9 mouse cellular contexts compared by ENCODE assay signal in genomic region chr3:65110190-65110589, GRCm38 (mm10). TPM values are rescaled to one million over a fixed set of nuclear protein-coding genes. Genes with fewer than 3 reads are reported as not detected.
DNase-seq lines count a peak whose midpoint lies in the region; ATAC-seq and TF ChIP-seq lines count a peak whose summit lies in the region.
"Had no signal": no experiment of that assay in that cellular context is flagged by ENCODE, and none has a peak within 500 bp of the region (broad histone marks: within the 10 kb centered on the region; RNA-seq: fewer than 3 reads in every experiment).

No protein-coding gene starts in this region.

- ATAC-seq in kidney, embryonic 15.5 days (replicated peaks; ENCODE audit: low FRiP score): no peak
- ATAC-seq in hindbrain, embryonic 15.5 days (ENCODE audit: low FRiP score, low read depth): no peak
- no peak for ATAC-seq in neural tube, embryonic 12.5 days (ENCODE audit: low FRiP score, low read depth)

- no peaks in the 10 kb centered on the region for H3K9me3 ChIP-seq in kidney, embryonic 15.5 days (replicated peaks)
- no peaks in the 10 kb centered on the region for H3K9me3 ChIP-seq in hindbrain, embryonic 15.5 days
- H3K9me3 ChIP-seq in neural tube, embryonic 12.5 days: no peaks in the 10 kb centered on the region

- peak overlapping the region; percentile 41 for H3K4me3 ChIP-seq in kidney, embryonic 15.5 days (replicated peaks)
- peak overlapping the region; percentile 47 for H3K4me3 ChIP-seq in embryonic fibroblast, embryonic 13.5 days (ENCODE audit: insufficient read depth, low read length)
- H3K4me3 ChIP-seq in hindbrain, embryonic 15.5 days: peak overlapping the region; percentile 56
- H3K4me3 ChIP-seq in neural tube, embryonic 12.5 days: peak overlapping the region; percentile 41; the same call in 1 of the 2 replicates
- H3K4me3 ChIP-seq: myocyte had no signal

- no peak overlapping the region for H3K27ac ChIP-seq in kidney, embryonic 15.5 days
- H3K27ac ChIP-seq in embryonic fibroblast, embryonic 13.5 days (ENCODE audit: insufficient read depth, low read length): no peak overlapping the region
- no peak overlapping the region for H3K27ac ChIP-seq in hindbrain, embryonic 15.5 days (replicated peaks)
- H3K27ac ChIP-seq in neural tube, embryonic 12.5 days: no peak overlapping the region

- 63% methylated on average over 9 of the region's 9 CpGs for WGBS in kidney, embryonic 15.5 days
- 73% methylated on average over 9 of the region's 9 CpGs for WGBS in hindbrain, embryonic 15.5 days
- 78% methylated on average over 9 of the region's 9 CpGs for WGBS in neural tube, embryonic 12.5 days

- no peak for TF ChIP-seq POLR2A in embryonic fibroblast, embryonic 13.5 days (IDR thresholded peaks at IDR 0.05; ENCODE audit: low read depth, low read length)

- peaks cover 23% of the 10 kb centered on the region for H3K4me1 ChIP-seq in kidney, embryonic 15.5 days
- H3K4me1 ChIP-seq in embryonic fibroblast, embryonic 13.5 days (ENCODE audit: control insufficient read depth, insufficient read depth, low read length): peaks cover 6% of the 10 kb centered on the region; the same call in 1 of the 2 replicates
- H3K4me1 ChIP-seq in hindbrain, embryonic 15.5 days (replicated peaks): peaks cover 21% of the 10 kb centered on the region
- H3K4me1 ChIP-seq in neural tube, embryonic 12.5 days: 0 out of 2 replicates have a peak, but pooled peaks cover 9% of the 10 kb centered on the region

- peak overlapping the region; percentile 79 for H3K4me2 ChIP-seq in kidney, embryonic 15.5 days
- peak overlapping the region; percentile 97 for H3K4me2 ChIP-seq in hindbrain, embryonic 15.5 days
- H3K4me2 ChIP-seq in neural tube, embryonic 12.5 days (replicated peaks): peak overlapping the region; percentile 89

- peaks cover 31% of the 10 kb centered on the region for H3K27me3 ChIP-seq in kidney, embryonic 15.5 days
- 0 out of 2 replicates have a peak, but pooled peaks cover 7% of the 10 kb centered on the region for H3K27me3 ChIP-seq in hindbrain, embryonic 15.5 days
- H3K27me3 ChIP-seq in neural tube, embryonic 12.5 days (replicated peaks): peaks cover 4% of the 10 kb centered on the region; the same call in 1 of the 2 replicates

- TF ChIP-seq CTCF in embryonic fibroblast, embryonic 13.5 days (IDR thresholded peaks at IDR 0.05; ENCODE audit: borderline replicate concordance, insufficient read depth, low read length): no peak

- no peak for DNase-seq in kidney, adult 8-10 months
- no peak for DNase-seq in left cerebral cortex, adult 11 months (ENCODE audit: low spot score)
- no peak for DNase-seq in c-Kit-positive CD71-positive TER-119-positive erythroid progenitor cells, embryonic 14.5 days (ENCODE audit: low spot score)
- DNase-seq: adrenal gland, postnatal 10 days had no signal

- no peak overlapping the region for H3K9ac ChIP-seq in kidney, embryonic 15.5 days
- no peak overlapping the region for H3K9ac ChIP-seq in hindbrain, embryonic 15.5 days
- H3K9ac ChIP-seq in neural tube, embryonic 12.5 days: no peak overlapping the region

- no peaks in the 10 kb centered on the region for H3K36me3 ChIP-seq in kidney, embryonic 15.5 days
- H3K36me3 ChIP-seq in hindbrain, embryonic 15.5 days: no peaks in the 10 kb centered on the region
- H3K36me3 ChIP-seq in neural tube, embryonic 12.5 days: no peaks in the 10 kb centered on the region

RNA-seq across cellular contexts. Expression of gene Kcnab1, which starts 1.0 kb away (rescaled TPM):
- 3.5 and 4.2 TPM in 2 replicates for polyA plus RNA-seq in kidney, embryonic 15.5 days (2015; fragmentation: Nextera tagmentation; extraction: Ambion mirVana)
- polyA plus RNA-seq in embryonic fibroblast, embryonic 13.5 days (2011; ENCODE audit: insufficient read length, low read depth, missing spikeins): 10.8 and 15.4 TPM in 2 replicates
- 9.6 and 10.9 TPM in 2 replicates for polyA plus RNA-seq in hindbrain, embryonic 15.5 days (2015; fragmentation: Nextera tagmentation; extraction: Ambion mirVana)
- 12.1 and 14.7 TPM in 2 replicates for polyA plus RNA-seq in neural tube, embryonic 12.5 days (2016; fragmentation: Nextera tagmentation; extraction: Ambion mirVana)
